Mouse (Mus musculus) neural tube, embryonic 15.5 days (tissue): ENCODE results near the gene Cd6. TPM values are rescaled to one million over a fixed set of nuclear protein-coding genes. Genes with fewer than 3 reads are reported as not detected.

Experiments used
- ATAC-seq: fragments of 200-750 bp; cut with Nextera tagmentation; 2 replicates; pipeline ENCODE4 v1.8.0; 2017; ENCODE audit warnings: mild to moderate bottlenecking, moderate TSS enrichment, moderate library complexity; ENCODE audit not compliant: low FRiP score
- H3K27ac ChIP-seq: fragments of 300-500 bp; sonication (generic); replicated peaks from 2 replicates; pipeline ENCODE4 v1.5.1; 2015; ENCODE audit warnings: mild to moderate bottlenecking, inconsistent platforms
- H3K27me3 ChIP-seq: fragments of 300-500 bp; sonication (generic); replicated peaks from 2 replicates; pipeline ENCODE4 v1.6.1; 2015; ENCODE audit warnings: inconsistent platforms
- H3K36me3 ChIP-seq: fragments of 300-500 bp; sonication (generic); 2 replicates; pipeline ENCODE4 v1.6.1; 2015; ENCODE audit warnings: inconsistent platforms
- H3K4me1 ChIP-seq: fragments of 300-500 bp; sonication (generic); 2 replicates; pipeline ENCODE4 v1.6.1; 2015; ENCODE audit warnings: inconsistent platforms
- H3K4me2 ChIP-seq: fragments of 300-500 bp; sonication (generic); 2 replicates; pipeline ENCODE4 v1.6.1; 2015; ENCODE audit warnings: inconsistent platforms, mild to moderate bottlenecking, moderate library complexity
- H3K4me3 ChIP-seq: fragments of 300-500 bp; sonication (generic); replicated peaks from 2 replicates; pipeline ENCODE4 v1.5.1; 2015; ENCODE audit warnings: mild to moderate bottlenecking, inconsistent platforms
- H3K9ac ChIP-seq: fragments of 300-500 bp; sonication (generic); replicated peaks from 2 replicates; pipeline ENCODE4 v1.6.1; 2015; ENCODE audit warnings: mild to moderate bottlenecking, inconsistent platforms
- H3K9me3 ChIP-seq: fragments of 300-500 bp; sonication (generic); replicated peaks from 2 replicates; pipeline ENCODE4 v1.6.1; 2016; ENCODE audit warnings: inconsistent platforms
- whole genome bisulfite sequencing: fragments of 180-500 bp; shearing (Covaris S2); methylation state at CpG from one replicate; pipeline ENCODE4 v1.1.7; 2015; ENCODE audit warnings: mixed read lengths; 5-methylcytosine and 5-hydroxymethylcytosine counted together
- polyA plus RNA-seq: library from polyadenylated mRNA; unstranded; fragments of >200 nt; fragmentation: Nextera tagmentation; extraction: Ambion mirVana; gene quantifications from 2 replicates; pipeline ENCODE4 v1.2.1, GENCODE M21; 2015

Gene Cd6
- polyA plus RNA-seq, 1 experiment from 2014 or later = not detected

GRCm38 (mm10) chr19:10810176-10810492, 19.7 kb downstream of the Cd6 start:
- Histone ChIP-seq H3K36me3 (no peaks in the 10 kb centered on the region), H3K27me3 (no peaks in the 10 kb centered on the region), H3K27ac (no peak overlapping the region), H3K9me3 (no peaks in the 10 kb centered on the region), H3K9ac (no peak overlapping the region), H3K4me1 (0 out of 2 replicates have a peak, but pooled peaks cover 4% of the 10 kb centered on the region), H3K4me3 (no peak overlapping the region), H3K4me2 (no peak overlapping the region)
- 51% methylated on average over 4 of the region's 4 CpGs for WGBS
- ATAC-seq = no peak

- no peak overlapping the region for H3K4me3 ChIP-seq
- peak; percentile 68; the same call in 1 of the 2 replicates for ATAC-seq
- 0 out of 2 replicates have a peak, but pooled peaks cover 4% of the 10 kb centered on the region for H3K4me1 ChIP-seq
- no peak overlapping the region for H3K9ac ChIP-seq
- H3K36me3 ChIP-seq = no peaks in the 10 kb centered on the region
- WGBS = 72% methylated on average over 11 of the region's 11 CpGs
- no peaks in the 10 kb centered on the region for H3K27me3 ChIP-seq
- H3K4me2 ChIP-seq = no peak overlapping the region
- no peak overlapping the region for H3K27ac ChIP-seq
- H3K9me3 ChIP-seq = no peaks in the 10 kb centered on the region
These were observed 20.3 kb downstream of the Cd6 start for GRCm38 (mm10) chr19:10809428-10810175.

GRCm38 (mm10) chr19:10808524-10809233, 21.2 kb downstream of the Cd6 start:
- H3K27ac ChIP-seq = no peak overlapping the region
- H3K36me3 ChIP-seq = no peaks in the 10 kb centered on the region
- H3K9me3 ChIP-seq = no peaks in the 10 kb centered on the region
- H3K4me1 ChIP-seq = 0 out of 2 replicates have a peak, but pooled peaks cover 4% of the 10 kb centered on the region
- H3K4me2 ChIP-seq = no peak overlapping the region
- ATAC-seq = 0 out of 2 replicates have a peak, but pooled peaks have one; percentile 29
- 93% methylated on average over 12 of the region's 12 CpGs for WGBS
- H3K27me3 ChIP-seq = no peaks in the 10 kb centered on the region
- no peak overlapping the region for H3K9ac ChIP-seq
- no peak overlapping the region for H3K4me3 ChIP-seq

GRCm38 (mm10) chr19:10805661-10806285, 24.1 kb downstream of the Cd6 start:
- WGBS = 81% methylated on average over 11 of the region's 11 CpGs
- H3K9ac ChIP-seq = no peak overlapping the region

GRCm38 (mm10) chr19:10804850-10805660, 24.8 kb downstream of the Cd6 start:
- no peaks in the 10 kb centered on the region for H3K9me3 ChIP-seq
- no peaks in the 10 kb centered on the region for H3K27me3 ChIP-seq
- no peak overlapping the region for H3K27ac ChIP-seq
- no peak for ATAC-seq
- H3K36me3 ChIP-seq = no peaks in the 10 kb centered on the region
- WGBS = 83% methylated on average over 2 of the region's 2 CpGs
- H3K4me2 ChIP-seq = no peak overlapping the region
- H3K9ac ChIP-seq = no peak overlapping the region
- no peak overlapping the region for H3K4me3 ChIP-seq
- 0 out of 2 replicates have a peak, but pooled peaks cover 4% of the 10 kb centered on the region for H3K4me1 ChIP-seq

More at GRCm38 (mm10) chr19:10805661-10806285, 24.1 kb downstream of the Cd6 start:
- no peaks in the 10 kb centered on the region for H3K27me3 ChIP-seq
- 0 out of 2 replicates have a peak, but pooled peaks cover 4% of the 10 kb centered on the region for H3K4me1 ChIP-seq
- H3K9me3 ChIP-seq = no peaks in the 10 kb centered on the region
- no peak for ATAC-seq
- no peaks in the 10 kb centered on the region for H3K36me3 ChIP-seq
- no peak overlapping the region for H3K4me3 ChIP-seq
- H3K4me2 ChIP-seq = no peak overlapping the region
- no peak overlapping the region for H3K27ac ChIP-seq

GRCm38 (mm10) chr19:10803751-10804150, 26.1 kb downstream of the Cd6 start:
- no peaks in the 10 kb centered on the region for H3K4me1 ChIP-seq
- no peak for ATAC-seq
- no peak overlapping the region for H3K27ac ChIP-seq
- no peak overlapping the region for H3K4me2 ChIP-seq
- no peak overlapping the region for H3K9ac ChIP-seq
- no peaks in the 10 kb centered on the region for H3K9me3 ChIP-seq
- H3K27me3 ChIP-seq = no peaks in the 10 kb centered on the region
- H3K36me3 ChIP-seq = no peaks in the 10 kb centered on the region
- no peak overlapping the region for H3K4me3 ChIP-seq
- whole genome bisulfite sequencing = 76% methylated on average over 5 of the region's 5 CpGs

- Histone ChIP-seq H3K9ac (no peak overlapping the region), H3K27me3 (no peaks in the 10 kb centered on the region), H3K36me3 (no peaks in the 10 kb centered on the region), H3K9me3 (no peaks in the 10 kb centered on the region), H3K4me3 (no peak overlapping the region), H3K4me2 (no peak overlapping the region), H3K4me1 (no peaks in the 10 kb centered on the region), H3K27ac (no peak overlapping the region)
- 80% methylated on average over 6 of the region's 6 CpGs for WGBS
- ATAC-seq = no peak
These were observed 28.0 kb downstream of the Cd6 start for GRCm38 (mm10) chr19:10801906-10802305.

GRCm38 (mm10) chr19:10801070-10801469, 28.8 kb downstream of the Cd6 start:
- no peak for ATAC-seq
- 65% methylated on average over 6 of the region's 6 CpGs for WGBS
- H3K4me3 ChIP-seq = no peak overlapping the region

GRCm38 (mm10) chr19:10799155-10799554, 30.7 kb downstream of the Cd6 start:
- no peaks in the 10 kb centered on the region for H3K27me3 ChIP-seq
- H3K27ac ChIP-seq = no peak overlapping the region
- ATAC-seq = no peak
- H3K36me3 ChIP-seq = no peaks in the 10 kb centered on the region
- 93% methylated on average over 17 of the region's 17 CpGs for WGBS
- 0 out of 2 replicates have a peak, but pooled peaks cover 4% of the 10 kb centered on the region for H3K4me1 ChIP-seq
- no peak overlapping the region for H3K4me3 ChIP-seq
- no peak overlapping the region for H3K4me2 ChIP-seq
- no peaks in the 10 kb centered on the region for H3K9me3 ChIP-seq
- H3K9ac ChIP-seq = no peak overlapping the region

More at GRCm38 (mm10) chr19:10801070-10801469, 28.8 kb downstream of the Cd6 start:
- Histone ChIP-seq H3K9ac (no peak overlapping the region), H3K4me2 (no peak overlapping the region), H3K36me3 (no peaks in the 10 kb centered on the region), H3K9me3 (no peaks in the 10 kb centered on the region), H3K27me3 (no peaks in the 10 kb centered on the region), H3K4me1 (no peaks in the 10 kb centered on the region), H3K27ac (no peak overlapping the region)

- Histone ChIP-seq H3K36me3 (no peaks in the 10 kb centered on the region), H3K27ac (no peak overlapping the region), H3K4me3 (no peak overlapping the region), H3K27me3 (no peaks in the 10 kb centered on the region), H3K9me3 (no peaks in the 10 kb centered on the region), H3K9ac (no peak overlapping the region), H3K4me2 (no peak overlapping the region), H3K4me1 (0 out of 2 replicates have a peak, but pooled peaks cover 4% of the 10 kb centered on the region)
- WGBS = 74% methylated on average over 10 of the region's 10 CpGs
- ATAC-seq = no peak
These were observed 31.3 kb downstream of the Cd6 start for GRCm38 (mm10) chr19:10798576-10798975.

- Histone ChIP-seq H3K4me3 (no peak overlapping the region), H3K27me3 (no peaks in the 10 kb centered on the region), H3K27ac (no peak overlapping the region), H3K9ac (no peak overlapping the region), H3K4me2 (no peak overlapping the region), H3K9me3 (no peaks in the 10 kb centered on the region), H3K4me1 (0 out of 2 replicates have a peak, but pooled peaks cover 4% of the 10 kb centered on the region), H3K36me3 (no peaks in the 10 kb centered on the region)
- no peak for ATAC-seq
- WGBS = 82% methylated on average over 1 of the region's 1 CpGs
These were observed 34.9 kb downstream of the Cd6 start for GRCm38 (mm10) chr19:10794916-10795315.
